Mouse (Mus musculus) Patski (cell line): ENCODE data around the gene Fbxl21. TPM values are rescaled to one million over a fixed set of nuclear protein-coding genes. Genes with fewer than 3 reads are reported as not detected.

Experiments used
- ATAC-seq: fragments of 100-300 bp; one replicate; pipeline ENCODE4 v1.8.0; 2021
- CTCF ChIA-PET: fragments of 350-600 bp; sonication (Branson Sonifier 250); formaldehyde crosslinking; loops from one replicate; lab custom pipeline; 2022; ENCODE audit warnings: inconsistent platforms; lab: Charles Lee
- POLR2A ChIA-PET: fragments of 350-600 bp; sonication (Branson Sonifier 250); formaldehyde crosslinking; loops from one replicate; lab custom pipeline; 2022; ENCODE audit warnings: antibody characterized with exemption, inconsistent platforms; lab: Charles Lee
- DNase-seq: peaks from one replicate; pipeline ENCODE4 v3.0.0-alpha.2; 2011; ENCODE audit warnings: low read depth, low spot score
- H3K27me3 ChIP-seq: fragments of 371-371 bp; one replicate; pipeline ENCODE4 v1.5.1; 2021
- CTCF ChIP-seq: fragments of 100-300 bp; IDR thresholded peaks from one replicate; pipeline ENCODE4 v1.5.1; 2021
- in situ Hi-C: fragments of 300-500 bp; cut with MboI; formaldehyde crosslinking; loops from 3 replicates; pipeline ENCODE4 v1.11.1; 2018; ENCODE audit warnings: low pct_unique_long_range_greater_than_20kb, mixed read lengths
- polyA plus RNA-seq: library from polyadenylated mRNA; unstranded; gene quantifications from one replicate; pipeline ENCODE4 v1.2.3, GENCODE M21; 2021

The Fbxl21 gene
- polyA plus RNA-seq, 1 experiment from 2014 or later = 3.8 TPM

GRCm38 (mm10) chr13:56551661-56552060 lies 29.4 kb downstream of the Fbxl21 start:
- ChIA-PET CTCF (interaction anchor here (0.9 kb wide), 1 partner anchor 76 kb away, joined by 5 read pairs; no protein-coding TSS in a partner anchor), POLR2A (no interaction called here)
- no peak for ATAC-seq
- no peak for TF ChIP-seq CTCF
- H3K27me3 ChIP-seq = no peaks in the 10 kb centered on the region
- no peak for DNase-seq
- in situ Hi-C loops = no loop called here

- ChIA-PET POLR2A (no interaction called here), CTCF (interaction anchor here (0.8 to 2.2 kb wide), 9 partner anchors 13 to 225 kb away, joined by 3 to 7 read pairs (median 3); partner anchors contain the start of gene Fbxl21)
- H3K27me3 ChIP-seq = no peaks in the 10 kb centered on the region
- ATAC-seq (no peak), DNase-seq (no peak)
- in situ Hi-C loops = no loop called here
- TF ChIP-seq CTCF = no peak
Measured at GRCm38 (mm10) chr13:56553923-56554322, 31.7 kb downstream of the Fbxl21 start.

- ATAC-seq (no peak), DNase-seq (no peak)
- ChIA-PET POLR2A (no interaction called here), CTCF (interaction anchor here (0.8 to 2.2 kb wide), 9 partner anchors 10 to 88 kb away, joined by 3 to 7 read pairs (median 4); partner anchors contain the start of gene Fbxl21)
- in situ Hi-C loops = no loop called here
- no peaks in the 10 kb centered on the region for H3K27me3 ChIP-seq
- TF ChIP-seq CTCF = peak; percentile 68
Measured at GRCm38 (mm10) chr13:56554409-56554808, 32.1 kb downstream of the Fbxl21 start.

- no peaks in the 10 kb centered on the region for H3K27me3 ChIP-seq
- no peak for DNase-seq
- peak; percentile 53 for TF ChIP-seq CTCF
- in situ Hi-C loops = no loop called here
- CTCF ChIA-PET = interaction anchor here (0.9 to 1.8 kb wide), 7 partner anchors 15 to 102 kb away, joined by 3 to 7 read pairs (median 4); no protein-coding TSS in a partner anchor
- no peak for ATAC-seq
- POLR2A ChIA-PET = no interaction called here
Measured at GRCm38 (mm10) chr13:56555957-56556356, 33.7 kb downstream of the Fbxl21 start.

GRCm38 (mm10) chr13:56556701-56557100 lies 34.4 kb downstream of the Fbxl21 start:
- no peak for DNase-seq
- TF ChIP-seq CTCF = no peak
- no peaks in the 10 kb centered on the region for H3K27me3 ChIP-seq
- no peak for ATAC-seq
- CTCF ChIA-PET = interaction anchor here (0.7 to 1.8 kb wide), 3 partner anchors 29 to 101 kb away, joined by 3 to 5 read pairs (median 4); no protein-coding TSS in a partner anchor
- POLR2A ChIA-PET = no interaction called here
- in situ Hi-C loops = no loop called here

GRCm38 (mm10) chr13:56558811-56559210 lies 36.5 kb downstream of the Fbxl21 start:
- H3K27me3 ChIP-seq = no peaks in the 10 kb centered on the region
- in situ Hi-C loops = no loop called here
- ChIA-PET POLR2A (no interaction called here), CTCF (interaction anchor here (0.8 to 1.2 kb wide), 3 partner anchors 59 to 100 kb away, joined by 3 read pairs; no protein-coding TSS in a partner anchor)
- ATAC-seq (no peak), DNase-seq (no peak)
- no peak for TF ChIP-seq CTCF

GRCm38 (mm10) chr13:56559841-56560370 lies 37.6 kb downstream of the Fbxl21 start:
- DNase-seq = no peak
- no peak for ATAC-seq
- CTCF ChIA-PET = no interaction called here

GRCm38 (mm10) chr13:56561129-56561528 lies 38.9 kb downstream of the Fbxl21 start:
- ATAC-seq = no peak
- no peaks in the 10 kb centered on the region for H3K27me3 ChIP-seq
- ChIA-PET CTCF (no interaction called here), POLR2A (no interaction called here)
- in situ Hi-C loops = loop anchor here (5.0 kb wide), 2 partner anchors 81 to 191 kb away; partner anchors contain the start of gene Gm45623
- no peak for DNase-seq
- no peak for TF ChIP-seq CTCF

More at GRCm38 (mm10) chr13:56559841-56560370, 37.6 kb downstream of the Fbxl21 start:
- no peak for TF ChIP-seq CTCF
- in situ Hi-C loops = loop anchor here (5.0 kb wide), 2 partner anchors 82 to 192 kb away; partner anchors contain the start of gene Gm45623
- POLR2A ChIA-PET = no interaction called here
- H3K27me3 ChIP-seq = no peaks in the 10 kb centered on the region

GRCm38 (mm10) chr13:56563075-56563474 lies 40.8 kb downstream of the Fbxl21 start:
- TF ChIP-seq CTCF = peak; percentile 75
- in situ Hi-C loops = loop anchor here (5.0 kb wide), 2 partner anchors 79 to 189 kb away; partner anchors contain the start of gene Gm45623
- no peaks in the 10 kb centered on the region for H3K27me3 ChIP-seq
- DNase-seq (no peak), ATAC-seq (no peak)
- CTCF ChIA-PET = interaction anchor here (1.0 kb wide), 1 partner anchor 13 kb away, joined by 4 read pairs; no protein-coding TSS in a partner anchor
- POLR2A ChIA-PET = no interaction called here

GRCm38 (mm10) chr13:56566336-56566735 lies 44.1 kb downstream of the Fbxl21 start:
- CTCF ChIA-PET = interaction anchor here (0.9 to 1.2 kb wide), 3 partner anchors 15 to 92 kb away, joined by 3 to 6 read pairs (median 4); no protein-coding TSS in a partner anchor
- POLR2A ChIA-PET = no interaction called here
- no peak for ATAC-seq
- DNase-seq = no peak
- no peaks in the 10 kb centered on the region for H3K27me3 ChIP-seq
- no peak for TF ChIP-seq CTCF
- in situ Hi-C loops = no loop called here

- CTCF ChIA-PET = interaction anchor here (1.0 to 1.1 kb wide), 2 partner anchors 10 to 16 kb away, joined by 3 to 4 read pairs; no protein-coding TSS in a partner anchor
- in situ Hi-C loops = no loop called here
- H3K27me3 ChIP-seq = no peaks in the 10 kb centered on the region
- no peak for ATAC-seq
- POLR2A ChIA-PET = no interaction called here
- no peak for TF ChIP-seq CTCF
- DNase-seq = no peak
Measured at GRCm38 (mm10) chr13:56571645-56572044, 49.4 kb downstream of the Fbxl21 start.
